Mouse (Mus musculus) hindbrain, embryonic 15.5 days (tissue): Measurements from ENCODE around the gene Nos1. TPM values are rescaled to one million over a fixed set of nuclear protein-coding genes. Genes with fewer than 3 reads are reported as not detected.

Experiments used
- ATAC-seq: fragments of 200-750 bp; cut with Nextera tagmentation; 2 replicates; pipeline ENCODE4 v1.8.0; 2017; ENCODE audit warnings: low read depth, moderate number of reproducible peaks, moderate TSS enrichment; ENCODE audit not compliant: low FRiP score
- H3K27ac ChIP-seq: fragments of 300-500 bp; sonication (generic); replicated peaks from 2 replicates; pipeline ENCODE4 v1.5.1; 2015; ENCODE audit warnings: mild to moderate bottlenecking, inconsistent platforms
- H3K27me3 ChIP-seq: fragments of 300-500 bp; sonication (generic); 2 replicates; pipeline ENCODE4 v1.6.1; 2015; ENCODE audit warnings: control low read depth, inconsistent platforms
- H3K36me3 ChIP-seq: fragments of 300-500 bp; sonication (generic); 2 replicates; pipeline ENCODE4 v1.6.1; 2015; ENCODE audit warnings: control low read depth, inconsistent platforms
- H3K4me1 ChIP-seq: fragments of 300-500 bp; sonication (generic); replicated peaks from 2 replicates; pipeline ENCODE4 v1.6.1; 2015; ENCODE audit warnings: control low read depth, inconsistent platforms
- H3K4me2 ChIP-seq: fragments of 300-500 bp; sonication (generic); 2 replicates; pipeline ENCODE4 v1.6.1; 2015; ENCODE audit warnings: moderate library complexity, mild to moderate bottlenecking, inconsistent platforms
- H3K4me3 ChIP-seq: fragments of 300-500 bp; sonication (generic); 2 replicates; pipeline ENCODE4 v1.5.1; 2015; ENCODE audit warnings: mild to moderate bottlenecking, inconsistent platforms
- H3K9ac ChIP-seq: fragments of 300-500 bp; sonication (generic); 2 replicates; pipeline ENCODE4 v1.6.1; 2015; ENCODE audit warnings: inconsistent platforms
- H3K9me3 ChIP-seq: fragments of 300-500 bp; sonication (generic); 2 replicates; pipeline ENCODE4 v1.6.1; 2016; ENCODE audit warnings: control low read depth, inconsistent platforms
- WGBS: fragments of 180-500 bp; shearing (Covaris S2); methylation state at CpG from one replicate; pipeline ENCODE4 v1.1.7; 2015; 5-methylcytosine and 5-hydroxymethylcytosine counted together
- polyA plus RNA-seq: library from polyadenylated mRNA; unstranded; fragments of >200 nt; fragmentation: Nextera tagmentation; extraction: Ambion mirVana; gene quantifications from 2 replicates; pipeline ENCODE4 v1.2.1, GENCODE M21; 2015

The Nos1 gene
- polyA plus RNA-seq, 1 experiment from 2014 or later: 2.6 TPM

DNA sequence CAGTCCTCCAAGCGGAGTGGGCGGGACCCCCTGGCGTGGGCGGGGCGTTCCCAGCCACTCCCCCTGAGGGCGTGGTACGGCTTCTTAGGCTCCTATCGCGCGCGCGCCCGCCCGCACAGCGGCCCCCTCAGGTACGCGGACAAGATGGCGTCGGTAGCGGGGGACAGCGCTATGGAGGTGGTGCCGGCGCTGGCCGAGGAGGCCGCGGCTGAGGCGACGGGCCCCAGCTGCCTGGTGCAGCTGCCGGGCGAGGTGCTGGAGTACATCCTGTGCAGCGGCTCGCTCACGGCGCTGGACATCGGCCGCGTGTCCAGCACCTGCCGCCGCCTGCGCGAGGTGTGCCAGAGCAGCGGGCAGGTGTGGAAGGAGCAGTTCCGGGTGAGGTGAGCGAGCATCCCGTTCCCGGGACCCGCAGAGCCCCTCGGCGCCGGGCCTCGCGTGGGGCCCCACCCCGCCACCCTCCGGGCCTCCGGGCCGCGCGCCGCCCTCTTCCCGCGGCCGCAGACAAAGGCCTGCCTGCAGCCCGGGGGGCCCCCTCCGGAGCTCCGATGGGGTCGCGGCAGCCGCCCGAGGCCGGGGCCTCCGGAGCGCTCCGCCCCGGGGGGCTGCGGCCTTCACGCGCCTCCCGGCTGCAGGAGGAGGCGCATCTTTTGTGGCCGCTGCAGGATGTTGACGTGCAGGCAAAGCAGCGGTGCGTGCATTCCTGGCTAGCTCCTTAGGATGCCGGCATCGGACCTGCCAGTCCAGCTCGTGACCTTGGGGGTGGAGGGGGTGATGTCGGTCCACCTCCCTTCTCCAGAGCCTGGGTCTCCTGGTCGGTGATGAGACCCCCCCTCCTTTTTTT is 196.0 kb downstream of the Nos1 start, which contains the start of gene Fbxo21:
TSS of gene Fbxo21 (plus strand) at position 74 of the 844 bp plus-strand sequence.
- Histone ChIP-seq H3K4me2 (peak within 1 kb of the TSS; percentile 74), H3K9me3 (no peaks in the 10 kb centered on the region), H3K4me3 (peak within 1 kb of the TSS; percentile 62), H3K27me3 (no peaks in the 10 kb centered on the region), H3K36me3 (peaks cover 3% of the 10 kb centered on the region), H3K9ac (peak within 1 kb of the TSS; percentile 73), H3K27ac (peak within 1 kb of the TSS; percentile 85), H3K4me1 (peaks cover 26% of the 10 kb centered on the region)
- WGBS: under 1% methylated on average over 87 of the region's 88 CpGs
- ATAC-seq: peak; percentile 90

DNA sequence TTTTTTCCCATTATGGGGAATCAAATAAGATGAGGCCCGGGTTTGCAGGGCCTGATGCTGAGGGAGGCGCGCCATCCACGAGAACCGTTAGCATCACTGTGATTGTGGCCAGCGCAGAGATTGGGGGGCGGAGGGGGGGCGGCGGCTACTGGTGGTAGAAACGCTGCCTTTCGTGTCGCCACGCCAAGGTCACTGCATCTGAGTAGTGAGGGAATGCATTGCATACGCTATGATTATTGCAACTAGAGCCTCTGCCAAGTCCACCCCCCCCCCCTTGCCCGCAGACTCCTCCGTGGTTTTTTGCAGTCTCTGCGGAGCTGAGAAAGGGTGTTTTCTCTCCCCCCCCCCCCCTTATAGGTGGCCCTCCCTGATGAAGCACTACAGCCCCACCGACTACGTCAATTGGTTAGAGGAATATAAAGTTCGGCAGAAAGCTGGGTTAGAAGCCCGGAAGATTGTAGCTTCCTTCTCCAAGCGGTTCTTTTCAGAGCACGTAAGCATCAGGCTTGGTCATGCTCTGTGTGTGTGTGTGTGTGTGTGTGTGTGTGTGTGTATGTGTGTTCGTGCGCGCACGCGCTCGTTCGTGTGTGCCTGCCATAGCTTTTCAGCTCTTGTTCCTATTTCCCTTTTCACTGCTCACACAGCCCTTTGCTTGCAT is 196.8 kb downstream of the Nos1 start:
- WGBS: 2% methylated on average over 28 of the region's 30 CpGs
- peaks cover 3% of the 10 kb centered on the region for H3K36me3 ChIP-seq
- H3K4me1 ChIP-seq: peaks cover 26% of the 10 kb centered on the region
- H3K27me3 ChIP-seq: no peaks in the 10 kb centered on the region
- ATAC-seq: peak; percentile 43; the same call in 1 of the 2 replicates
- peak overlapping the region; percentile 74 for H3K4me2 ChIP-seq
- H3K27ac ChIP-seq: peak overlapping the region; percentile 85
- peak overlapping the region; percentile 73 for H3K9ac ChIP-seq
- H3K4me3 ChIP-seq: peak overlapping the region; percentile 62
- H3K9me3 ChIP-seq: no peaks in the 10 kb centered on the region

DNA sequence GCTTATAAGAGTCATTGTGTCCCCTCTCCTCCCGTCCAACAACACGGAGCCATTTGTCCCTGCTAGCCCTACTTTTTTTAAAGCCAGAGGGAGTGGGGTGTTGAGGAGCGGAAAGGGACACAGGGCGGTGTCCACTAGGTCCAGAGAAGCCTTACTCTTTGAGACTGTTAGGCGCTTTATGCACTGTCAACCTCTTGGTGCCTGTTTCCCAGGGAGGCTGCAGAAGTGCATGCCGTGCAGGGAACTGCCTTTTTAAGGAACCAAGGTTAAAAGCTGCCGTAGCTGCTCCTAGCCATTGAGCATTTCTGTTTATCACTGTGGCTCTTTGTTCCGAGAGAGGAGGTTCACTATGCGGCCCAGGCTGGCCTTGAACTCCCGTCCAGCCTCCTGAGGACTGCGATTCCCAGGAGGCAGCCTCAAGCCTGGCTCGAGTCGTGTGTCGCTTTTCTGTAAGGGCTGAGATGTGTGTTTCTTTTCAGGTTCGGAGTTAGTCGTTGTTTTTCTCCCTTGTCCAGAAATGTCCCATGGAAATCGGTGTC is 197.4 kb downstream of the Nos1 start:
- Histone ChIP-seq H3K4me3 (peak overlapping the region; percentile 62), H3K4me2 (peak overlapping the region; percentile 74), H3K9ac (peak overlapping the region; percentile 73), H3K4me1 (peaks cover 26% of the 10 kb centered on the region), H3K9me3 (no peaks in the 10 kb centered on the region), H3K27me3 (no peaks in the 10 kb centered on the region), H3K36me3 (peaks cover 8% of the 10 kb centered on the region), H3K27ac (peak overlapping the region; percentile 85)
- ATAC-seq: 0 out of 2 replicates have a peak, but pooled peaks have one; percentile 5
- 40% methylated on average over 17 of the region's 17 CpGs for WGBS

- 0 out of 2 replicates have a peak overlapping the region, but pooled peaks have one; percentile 73 for H3K9ac ChIP-seq
- ATAC-seq: no peak
- peak overlapping the region; percentile 74 for H3K4me2 ChIP-seq
- 44% methylated on average over 5 of the region's 5 CpGs for WGBS
- H3K9me3 ChIP-seq: no peaks in the 10 kb centered on the region
- H3K27me3 ChIP-seq: no peaks in the 10 kb centered on the region
- peaks cover 16% of the 10 kb centered on the region for H3K36me3 ChIP-seq
- no peak overlapping the region for H3K27ac ChIP-seq
- peaks cover 31% of the 10 kb centered on the region for H3K4me1 ChIP-seq
- H3K4me3 ChIP-seq: 0 out of 2 replicates have a peak overlapping the region, but pooled peaks have one; percentile 62
Observed at GRCm38 (mm10) chr5:117979082-117979481, 198.2 kb downstream of the Nos1 start.

DNA sequence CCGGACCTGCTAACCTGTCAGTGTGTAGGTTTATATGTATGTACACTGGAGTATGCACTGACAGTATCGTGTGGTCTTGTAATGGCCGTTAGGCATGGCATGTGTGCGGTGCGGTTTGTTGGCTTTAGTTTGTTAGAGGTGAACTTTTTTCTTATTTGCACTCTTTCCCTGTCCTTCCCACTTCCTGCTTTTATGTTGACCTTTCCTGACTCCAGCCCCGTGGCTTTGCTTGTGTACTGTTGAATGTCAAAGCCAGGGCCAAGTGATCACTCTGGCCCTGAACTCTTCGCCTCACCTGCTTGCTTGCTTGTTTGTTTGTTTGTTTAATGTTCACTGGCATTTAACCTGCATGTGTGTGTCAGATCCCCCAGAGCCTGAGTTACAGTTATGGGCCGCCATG is 200.1 kb downstream of the Nos1 start:
- Histone ChIP-seq H3K9me3 (no peaks in the 10 kb centered on the region), H3K4me3 (no peak overlapping the region), H3K27ac (no peak overlapping the region), H3K36me3 (peaks cover 19% of the 10 kb centered on the region), H3K4me2 (no peak overlapping the region), H3K27me3 (no peaks in the 10 kb centered on the region), H3K9ac (no peak overlapping the region), H3K4me1 (peaks cover 31% of the 10 kb centered on the region)
- WGBS: 91% methylated on average over 8 of the region's 8 CpGs
- no peak for ATAC-seq

- Histone ChIP-seq H3K9me3 (no peaks in the 10 kb centered on the region), H3K36me3 (peaks cover 29% of the 10 kb centered on the region), H3K4me3 (no peak overlapping the region), H3K4me1 (peaks cover 31% of the 10 kb centered on the region), H3K9ac (no peak overlapping the region), H3K27me3 (no peaks in the 10 kb centered on the region), H3K4me2 (no peak overlapping the region), H3K27ac (no peak overlapping the region)
- no peak for ATAC-seq
- WGBS: 84% methylated on average over 5 of the region's 5 CpGs
Observed at GRCm38 (mm10) chr5:117981943-117982342, 201.1 kb downstream of the Nos1 start.

- ATAC-seq: no peak
- Histone ChIP-seq H3K27me3 (no peaks in the 10 kb centered on the region), H3K9me3 (no peaks in the 10 kb centered on the region), H3K27ac (no peak overlapping the region), H3K4me1 (peaks cover 7% of the 10 kb centered on the region), H3K9ac (no peak overlapping the region), H3K36me3 (peaks cover 65% of the 10 kb centered on the region), H3K4me2 (no peak overlapping the region), H3K4me3 (no peak overlapping the region)
- 68% methylated on average over 4 of the region's 4 CpGs for WGBS
Observed at GRCm38 (mm10) chr5:117986327-117986726, 205.5 kb downstream of the Nos1 start.

DNA sequence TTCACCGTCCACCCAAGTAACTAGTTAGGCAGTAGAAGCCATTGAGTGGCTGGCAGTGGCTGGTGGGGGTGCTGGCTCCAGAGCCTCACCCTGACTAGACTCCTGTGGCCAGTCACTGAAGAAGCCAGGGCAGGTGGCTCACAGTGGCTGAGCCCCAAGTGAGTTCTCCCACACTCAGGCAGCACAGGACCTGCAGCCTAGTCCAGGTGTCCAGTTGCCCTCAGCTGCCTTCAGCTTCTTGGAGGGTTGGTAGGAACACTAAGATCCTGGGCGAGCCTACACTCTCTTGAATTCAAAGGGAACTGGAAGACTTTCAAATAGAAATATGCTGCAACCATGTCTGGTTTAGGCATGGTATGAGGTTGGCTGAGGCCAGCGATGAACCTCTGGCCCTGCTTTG is 207.1 kb downstream of the Nos1 start:
- peaks cover 5% of the 10 kb centered on the region for H3K4me1 ChIP-seq
- no peak for ATAC-seq
- no peak overlapping the region for H3K9ac ChIP-seq
- H3K9me3 ChIP-seq: no peaks in the 10 kb centered on the region
- peaks cover 78% of the 10 kb centered on the region for H3K36me3 ChIP-seq
- H3K27ac ChIP-seq: no peak overlapping the region
- H3K4me2 ChIP-seq: no peak overlapping the region
- 93% methylated on average over 3 of the region's 3 CpGs for WGBS
- no peak overlapping the region for H3K4me3 ChIP-seq
- H3K27me3 ChIP-seq: no peaks in the 10 kb centered on the region

GRCm38 (mm10) chr5:117988367-117988766 is 207.5 kb downstream of the Nos1 start:
- Histone ChIP-seq H3K4me3 (no peak overlapping the region), H3K9me3 (no peaks in the 10 kb centered on the region), H3K27me3 (no peaks in the 10 kb centered on the region), H3K4me1 (peaks cover 5% of the 10 kb centered on the region), H3K9ac (no peak overlapping the region), H3K36me3 (peaks cover 74% of the 10 kb centered on the region), H3K4me2 (no peak overlapping the region), H3K27ac (no peak overlapping the region)
- 77% methylated on average over 9 of the region's 9 CpGs for WGBS
- no peak for ATAC-seq

GRCm38 (mm10) chr5:117989773-117990172 is 208.9 kb downstream of the Nos1 start:
- H3K27me3 ChIP-seq: no peaks in the 10 kb centered on the region
- no peak overlapping the region for H3K9ac ChIP-seq
- H3K4me2 ChIP-seq: no peak overlapping the region
- no peaks in the 10 kb centered on the region for H3K4me1 ChIP-seq
- no peak overlapping the region for H3K4me3 ChIP-seq
- no peaks in the 10 kb centered on the region for H3K9me3 ChIP-seq
- H3K27ac ChIP-seq: no peak overlapping the region
- no peak for ATAC-seq
- H3K36me3 ChIP-seq: peaks cover 79% of the 10 kb centered on the region
- WGBS: 92% methylated on average over 6 of the region's 6 CpGs

DNA sequence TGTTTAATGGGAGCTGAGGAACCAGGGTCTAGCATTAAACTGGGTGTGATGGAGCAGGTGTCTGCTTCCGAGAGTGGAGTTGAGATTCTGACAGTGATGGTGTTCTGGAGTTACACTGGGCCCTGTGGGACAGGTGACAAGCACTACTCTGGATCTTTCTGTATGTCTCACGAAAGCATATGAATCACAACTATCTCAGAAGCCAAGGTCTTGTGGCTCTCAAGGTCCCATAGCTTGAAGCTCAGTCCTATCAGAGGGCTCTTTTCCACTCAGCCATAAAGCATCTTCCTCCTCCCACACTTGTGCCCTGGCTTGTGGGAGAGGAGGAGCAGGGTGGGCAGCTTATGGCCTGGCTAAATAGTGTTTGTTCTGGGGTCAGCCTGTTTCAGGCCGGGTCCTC is 210.1 kb downstream of the Nos1 start:
- no peak overlapping the region for H3K4me2 ChIP-seq
- no peaks in the 10 kb centered on the region for H3K4me1 ChIP-seq
- 88% methylated on average over 3 of the region's 3 CpGs for WGBS
- no peak overlapping the region for H3K27ac ChIP-seq
- no peaks in the 10 kb centered on the region for H3K9me3 ChIP-seq
- no peaks in the 10 kb centered on the region for H3K27me3 ChIP-seq
- H3K9ac ChIP-seq: no peak overlapping the region
- no peak for ATAC-seq
- H3K4me3 ChIP-seq: no peak overlapping the region
- peaks cover 90% of the 10 kb centered on the region for H3K36me3 ChIP-seq

GRCm38 (mm10) chr5:117993550-117993949 is 212.7 kb downstream of the Nos1 start:
- Histone ChIP-seq H3K9ac (no peak overlapping the region), H3K27ac (no peak overlapping the region), H3K4me3 (no peak overlapping the region), H3K4me1 (no peaks in the 10 kb centered on the region), H3K27me3 (no peaks in the 10 kb centered on the region), H3K9me3 (no peaks in the 10 kb centered on the region), H3K4me2 (no peak overlapping the region), H3K36me3 (peaks cover 78% of the 10 kb centered on the region)
- 94% methylated on average over 6 of the region's 6 CpGs for WGBS
- ATAC-seq: no peak
